Mouse (Mus musculus) brain, embryonic 14.5 days (tissue): ENCODE results near the gene Fem1b.

ENCODE experiments used
- CTCF ChIP-seq: fragments of 200-500 bp; IDR thresholded peaks from 2 replicates; pipeline ENCODE4 v1.5.1; 2012; ENCODE audit warnings: inconsistent platforms, mild to moderate bottlenecking, moderate library complexity, borderline replicate concordance; ENCODE audit not compliant: insufficient read depth, insufficient read length; ENCODE audit errors: extremely low read depth
- POLR2A ChIP-seq: fragments of 200-500 bp; IDR thresholded peaks from 2 replicates; pipeline ENCODE4 v1.6.1; 2012; ENCODE audit warnings: mild to moderate bottlenecking, inconsistent platforms, borderline replicate concordance; ENCODE audit not compliant: poor library complexity, insufficient read depth, insufficient read length, severe bottlenecking; ENCODE audit errors: extremely low read depth

- TF ChIP-seq POLR2A = no peak
- no peak for TF ChIP-seq CTCF
Measured at GRCm38 (mm10) chr9:62749666-62750065, 62.1 kb downstream of the Fem1b start.
